Mouse (Mus musculus) forebrain, embryonic 13.5 days (tissue): ENCODE measurements at regions not wholly inside any gene's neighbourhood (a gene's known extent, or its start where the extent isn't known, plus 50 kb on each side); places are given as distances from the start of the nearest gene placed in this dataset.

Experiments used
- ATAC-seq: fragments of 200-750 bp; cut with Nextera tagmentation; 2 replicates; pipeline ENCODE4 v1.8.0; 2017
- H3K27ac ChIP-seq: fragments of 300-500 bp; sonication (generic); 2 replicates; pipeline ENCODE4 v1.5.1; 2015; ENCODE audit warnings: inconsistent platforms, mild to moderate bottlenecking, moderate library complexity
- H3K27me3 ChIP-seq: fragments of 300-500 bp; sonication (generic); 2 replicates; pipeline ENCODE4 v1.6.1; 2015; ENCODE audit warnings: mild to moderate bottlenecking, inconsistent platforms
- H3K36me3 ChIP-seq: fragments of 300-500 bp; sonication (generic); 2 replicates; pipeline ENCODE4 v1.6.1; 2015; ENCODE audit warnings: mild to moderate bottlenecking, inconsistent platforms; ENCODE audit not compliant: poor library complexity, severe bottlenecking
- H3K4me1 ChIP-seq: fragments of 300-500 bp; sonication (generic); 2 replicates; pipeline ENCODE4 v1.6.1; 2015; ENCODE audit warnings: inconsistent platforms
- H3K4me2 ChIP-seq: fragments of 300-500 bp; sonication (generic); 2 replicates; pipeline ENCODE4 v1.6.1; 2015; ENCODE audit warnings: inconsistent platforms, mild to moderate bottlenecking, moderate library complexity
- H3K4me3 ChIP-seq: fragments of 300-500 bp; sonication (generic); 2 replicates; pipeline ENCODE4 v1.5.1; 2015; ENCODE audit warnings: mild to moderate bottlenecking, inconsistent platforms
- H3K9ac ChIP-seq: fragments of 300-500 bp; sonication (generic); 2 replicates; pipeline ENCODE4 v1.6.1; 2015; ENCODE audit warnings: mild to moderate bottlenecking, inconsistent platforms
- H3K9me3 ChIP-seq: fragments of 300-500 bp; sonication (generic); replicated peaks from 2 replicates; pipeline ENCODE4 v1.6.1; 2016; ENCODE audit warnings: inconsistent platforms
- WGBS: fragments of 180-500 bp; shearing (Covaris S2); methylation state at CpG from one replicate; pipeline ENCODE4 v1.1.7; 2015; 5-methylcytosine and 5-hydroxymethylcytosine counted together

DNA sequence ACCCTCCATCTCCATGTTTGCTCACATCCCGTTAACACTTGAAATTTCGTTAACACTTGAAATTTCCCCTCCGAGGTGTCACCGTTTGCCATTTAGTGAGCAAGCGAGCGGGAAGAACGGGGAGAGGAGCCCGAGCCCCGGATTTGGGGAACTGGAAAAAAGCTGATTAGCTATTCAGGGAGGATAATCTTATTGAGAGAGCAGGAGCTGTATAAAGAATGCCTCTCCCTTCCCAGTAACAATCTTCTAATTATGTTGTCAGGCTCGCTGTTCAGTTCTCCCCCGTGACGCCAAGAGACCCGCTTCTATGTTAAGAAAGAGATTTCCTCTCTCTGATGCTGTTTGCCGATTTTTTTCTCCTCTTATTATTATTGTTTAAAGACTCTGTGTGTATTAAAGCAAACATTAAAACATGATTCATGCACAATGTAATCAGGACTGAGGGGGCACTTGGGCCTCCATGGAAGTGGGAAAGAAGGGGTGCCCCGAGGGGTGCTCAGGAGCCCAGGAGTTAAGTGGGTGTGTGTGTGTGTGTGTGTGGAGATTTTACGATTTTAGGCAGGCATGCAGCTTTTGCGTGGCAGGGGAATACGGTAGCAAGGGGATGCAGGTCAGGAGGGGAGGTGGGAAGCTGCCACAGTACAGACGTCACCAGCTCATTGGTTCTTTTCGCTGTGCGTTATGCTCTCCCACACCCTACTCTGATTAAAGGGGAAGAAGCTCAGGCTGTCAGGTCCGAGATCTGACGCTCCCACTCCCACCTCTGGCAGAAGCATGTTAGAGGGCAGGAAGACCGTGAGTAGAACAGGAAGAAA lies 64.2 kb upstream of the A230072I06Rik start:
- Histone ChIP-seq H3K27me3 (peaks cover 65% of the 10 kb centered on the region), H3K4me3 (peak overlapping the region; percentile 17), H3K27ac (peak overlapping the region; percentile 75), H3K9me3 (no peaks in the 10 kb centered on the region), H3K4me1 (peaks cover 36% of the 10 kb centered on the region), H3K36me3 (no peaks in the 10 kb centered on the region), H3K4me2 (peak overlapping the region; percentile 54), H3K9ac (peak overlapping the region; percentile 59)
- WGBS: 3% methylated on average over 24 of the region's 24 CpGs
- peak; percentile 77 for ATAC-seq

DNA sequence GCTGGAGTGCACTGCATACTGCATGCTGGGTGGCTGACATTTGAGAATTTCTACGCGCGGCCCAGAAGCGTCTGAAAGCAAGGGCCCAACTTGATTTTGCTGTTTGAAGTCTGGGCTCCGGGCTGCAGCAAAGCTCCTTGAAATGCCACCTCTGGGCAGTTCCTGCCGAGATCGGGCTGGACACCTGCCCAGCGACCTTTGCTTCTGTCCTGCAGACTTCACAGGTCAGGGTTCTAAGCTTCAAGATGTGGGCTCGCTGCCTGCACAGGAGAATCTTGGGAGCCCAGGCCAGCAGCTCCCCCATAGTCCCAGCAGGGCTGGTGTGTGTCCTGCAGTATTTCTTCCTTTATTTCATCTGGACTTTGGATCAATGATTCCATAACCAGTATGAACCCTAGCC lies 57.1 kb upstream of the A230072I06Rik start:
- H3K27ac ChIP-seq: no peak overlapping the region
- no peaks in the 10 kb centered on the region for H3K9me3 ChIP-seq
- H3K9ac ChIP-seq: no peak overlapping the region
- ATAC-seq: no peak
- 82% methylated on average over 9 of the region's 9 CpGs for WGBS
- peaks cover 13% of the 10 kb centered on the region for H3K4me1 ChIP-seq
- H3K4me2 ChIP-seq: no peak overlapping the region
- peaks cover 12% of the 10 kb centered on the region for H3K27me3 ChIP-seq
- no peaks in the 10 kb centered on the region for H3K36me3 ChIP-seq
- no peak overlapping the region for H3K4me3 ChIP-seq

DNA sequence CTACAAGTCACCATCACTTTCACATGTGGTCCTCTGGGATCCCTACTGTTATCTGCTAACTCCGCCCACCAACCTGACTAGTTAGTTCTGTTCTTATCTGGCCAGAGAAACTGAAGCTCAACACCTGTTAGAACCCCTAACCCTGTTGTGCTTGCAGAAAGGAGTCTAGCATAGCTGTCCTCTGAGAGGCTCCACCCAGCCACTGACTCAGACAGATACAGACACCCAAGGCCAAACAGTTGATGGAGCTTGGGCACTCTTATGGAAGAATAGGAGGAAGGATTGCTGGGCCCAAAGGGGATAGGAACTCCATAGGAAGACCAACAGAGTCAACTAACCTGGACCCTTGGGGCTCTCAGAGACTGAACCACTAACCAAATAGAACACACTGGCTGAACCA lies 55.2 kb upstream of the A230072I06Rik start:
- peaks cover 8% of the 10 kb centered on the region; the same call in 1 of the 2 replicates for H3K27me3 ChIP-seq
- no peaks in the 10 kb centered on the region for H3K9me3 ChIP-seq
- ATAC-seq: no peak
- no peak overlapping the region for H3K9ac ChIP-seq
- WGBS: 97% methylated on average over 1 of the region's 1 CpGs
- no peak overlapping the region for H3K4me2 ChIP-seq
- no peaks in the 10 kb centered on the region for H3K36me3 ChIP-seq
- peaks cover 10% of the 10 kb centered on the region for H3K4me1 ChIP-seq
- no peak overlapping the region for H3K4me3 ChIP-seq
- H3K27ac ChIP-seq: no peak overlapping the region
